Mouse (Mus musculus): ENCODE data around the gene Tle2. TPM values are rescaled to one million over a fixed set of nuclear protein-coding genes. Genes with fewer than 3 reads are reported as not detected.

The Tle2 gene
- polyA plus RNA-seq, 1 experiment from 2014 or later: 2.3 TPM

DNA sequence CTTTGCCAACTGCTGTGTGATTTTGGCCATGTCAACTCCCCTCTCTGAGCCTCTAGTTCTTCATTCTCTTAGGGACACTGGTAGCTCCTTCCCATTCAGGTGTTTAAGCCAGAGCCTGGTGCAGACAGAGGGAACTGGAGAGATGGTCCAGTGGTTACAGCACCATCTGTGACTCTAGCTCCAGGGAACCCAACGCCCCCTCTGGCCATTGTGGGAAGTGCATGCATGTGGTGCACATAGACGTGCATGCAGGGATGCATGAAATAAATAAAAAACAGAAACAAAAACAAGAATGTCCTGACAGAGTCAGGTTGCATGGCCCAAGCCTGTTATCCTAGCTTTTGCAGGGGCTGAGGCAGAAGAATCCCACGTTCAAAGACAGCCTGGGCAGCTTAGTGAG is 18.1 kb upstream of the Tle2 start:
- H3K4me2 ChIP-seq: no peak overlapping the region
- no peak overlapping the region for H3K27ac ChIP-seq
- H3K4me1 ChIP-seq (replicated peaks): peaks cover 32% of the 10 kb centered on the region
- ATAC-seq (ENCODE audit: low read depth) (no peak), DNase-seq (no peak)
- peaks cover 2% of the 10 kb centered on the region; the same call in 1 of the 2 replicates for H3K36me3 ChIP-seq
- 58% methylated on average over 3 of the region's 3 CpGs for WGBS (ENCODE audit: insufficient replicate concordance)
- no peaks in the 10 kb centered on the region for H3K9me3 ChIP-seq (replicated peaks)
- H3K4me3 ChIP-seq (replicated peaks): no peak overlapping the region
- H3K27me3 ChIP-seq: no peaks in the 10 kb centered on the region
- no peak overlapping the region for H3K9ac ChIP-seq

GRCm38 (mm10) chr10:81557491-81557890 is 16.9 kb upstream of the Tle2 start:
- Histone ChIP-seq H3K4me1 (replicated peaks) (peaks cover 37% of the 10 kb centered on the region), H3K27ac (no peak overlapping the region), H3K9me3 (replicated peaks) (no peaks in the 10 kb centered on the region), H3K4me3 (replicated peaks) (no peak overlapping the region), H3K36me3 (peaks cover 13% of the 10 kb centered on the region), H3K9ac (no peak overlapping the region), H3K4me2 (no peak overlapping the region), H3K27me3 (no peaks in the 10 kb centered on the region)
- ATAC-seq (ENCODE audit: low read depth): no peak
- DNase-seq: no peak
- 35% methylated on average over 1 of the region's 1 CpGs for WGBS (ENCODE audit: insufficient replicate concordance)

DNA sequence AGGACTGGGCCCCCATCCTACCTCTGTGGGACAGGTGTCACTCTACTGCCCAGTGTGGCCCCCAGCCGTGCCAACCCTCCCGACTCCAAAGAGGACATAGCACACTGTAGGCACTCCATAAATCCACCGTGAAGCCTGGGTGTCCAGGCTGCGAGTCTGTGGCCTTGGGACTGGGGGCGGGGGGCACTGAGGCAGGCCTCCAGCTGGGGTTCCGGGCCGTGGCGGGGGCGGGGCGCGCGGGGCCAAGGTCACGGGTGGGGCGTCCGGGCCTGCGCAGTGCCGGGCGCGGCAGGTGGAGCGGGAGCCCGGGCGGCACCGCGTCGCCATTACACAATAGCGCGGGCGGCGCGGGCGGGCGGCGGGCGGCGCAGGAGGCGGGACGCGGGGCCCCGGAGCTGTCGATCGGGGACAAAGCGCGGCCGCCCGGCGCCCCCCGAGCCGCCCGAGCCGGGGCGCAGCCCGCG is 15.2 kb upstream of the Tle2 start, which contains the start of gene Aes:
Aes (plus strand) TSS at position 326 of the 464 bp plus-strand sequence.
- H3K4me3 ChIP-seq (replicated peaks): peak within 1 kb of the TSS; percentile 85
- peak; percentile 69 for ATAC-seq (ENCODE audit: low read depth)
- no peaks in the 10 kb centered on the region for H3K27me3 ChIP-seq
- 2% methylated on average over 20 of the region's 53 CpGs for WGBS (ENCODE audit: insufficient replicate concordance)
- H3K4me1 ChIP-seq (replicated peaks): peaks cover 54% of the 10 kb centered on the region
- H3K27ac ChIP-seq: peak within 1 kb of the TSS; percentile 85
- H3K4me2 ChIP-seq: peak within 1 kb of the TSS; percentile 91
- peaks cover 27% of the 10 kb centered on the region for H3K36me3 ChIP-seq
- H3K9me3 ChIP-seq (replicated peaks): no peaks in the 10 kb centered on the region
- peak; percentile 46 for DNase-seq
- H3K9ac ChIP-seq: peak within 1 kb of the TSS; percentile 92

DNA sequence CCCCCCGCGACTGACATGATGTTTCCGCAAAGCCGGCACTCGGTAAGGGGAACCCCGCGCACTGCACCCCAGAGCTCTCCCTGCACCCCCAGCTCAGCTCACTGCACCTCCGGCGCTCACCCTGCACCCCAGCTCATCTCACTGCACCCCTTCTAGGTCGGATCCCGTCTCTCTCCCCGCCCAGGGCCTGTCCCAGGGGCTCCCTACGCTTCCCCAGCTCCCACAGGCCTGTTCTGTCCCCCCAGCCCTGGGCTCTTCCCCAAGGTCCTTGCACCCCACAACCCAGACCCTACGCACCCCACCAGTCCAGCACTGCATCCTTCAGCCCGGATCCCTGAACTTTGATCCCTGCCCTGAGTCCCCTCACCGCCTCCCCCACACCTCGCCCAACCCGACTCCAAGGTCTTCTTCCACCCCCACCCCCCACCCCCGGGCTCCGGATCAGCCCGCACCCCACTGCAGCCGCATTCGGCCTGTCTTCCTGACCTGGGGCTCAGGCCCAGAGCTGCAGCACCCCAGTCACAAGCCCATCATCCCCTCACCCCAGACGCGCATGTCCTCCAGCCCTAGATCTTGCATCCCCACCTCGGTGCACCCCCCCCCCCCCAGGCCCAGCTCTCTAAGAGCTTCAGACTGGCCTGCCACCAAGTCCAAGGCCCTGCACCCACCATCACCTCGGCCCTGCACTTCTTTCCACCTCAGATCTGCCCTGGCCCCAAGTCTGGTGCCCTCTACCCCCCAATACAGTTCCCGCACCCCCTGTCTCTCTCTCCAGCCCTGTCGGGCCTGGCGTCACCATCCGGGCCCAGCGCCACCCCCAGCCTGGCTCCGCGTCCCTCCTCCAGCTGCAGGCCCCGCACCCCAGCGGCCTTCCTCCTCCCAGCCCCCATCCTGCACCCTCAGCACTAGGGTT is 14.5 kb upstream of the Tle2 start:
- Histone ChIP-seq H3K27me3 (no peaks in the 10 kb centered on the region), H3K9ac (peak overlapping the region; percentile 92), H3K4me1 (replicated peaks) (peaks cover 61% of the 10 kb centered on the region), H3K4me3 (replicated peaks) (peak overlapping the region; percentile 85), H3K27ac (peak overlapping the region; percentile 85), H3K9me3 (replicated peaks) (no peaks in the 10 kb centered on the region), H3K36me3 (peaks cover 33% of the 10 kb centered on the region), H3K4me2 (peak overlapping the region; percentile 91)
- ATAC-seq (ENCODE audit: low read depth): peak; percentile 36
- under 1% methylated on average over 28 of the region's 36 CpGs for WGBS (ENCODE audit: insufficient replicate concordance)
- DNase-seq: no peak

DNA sequence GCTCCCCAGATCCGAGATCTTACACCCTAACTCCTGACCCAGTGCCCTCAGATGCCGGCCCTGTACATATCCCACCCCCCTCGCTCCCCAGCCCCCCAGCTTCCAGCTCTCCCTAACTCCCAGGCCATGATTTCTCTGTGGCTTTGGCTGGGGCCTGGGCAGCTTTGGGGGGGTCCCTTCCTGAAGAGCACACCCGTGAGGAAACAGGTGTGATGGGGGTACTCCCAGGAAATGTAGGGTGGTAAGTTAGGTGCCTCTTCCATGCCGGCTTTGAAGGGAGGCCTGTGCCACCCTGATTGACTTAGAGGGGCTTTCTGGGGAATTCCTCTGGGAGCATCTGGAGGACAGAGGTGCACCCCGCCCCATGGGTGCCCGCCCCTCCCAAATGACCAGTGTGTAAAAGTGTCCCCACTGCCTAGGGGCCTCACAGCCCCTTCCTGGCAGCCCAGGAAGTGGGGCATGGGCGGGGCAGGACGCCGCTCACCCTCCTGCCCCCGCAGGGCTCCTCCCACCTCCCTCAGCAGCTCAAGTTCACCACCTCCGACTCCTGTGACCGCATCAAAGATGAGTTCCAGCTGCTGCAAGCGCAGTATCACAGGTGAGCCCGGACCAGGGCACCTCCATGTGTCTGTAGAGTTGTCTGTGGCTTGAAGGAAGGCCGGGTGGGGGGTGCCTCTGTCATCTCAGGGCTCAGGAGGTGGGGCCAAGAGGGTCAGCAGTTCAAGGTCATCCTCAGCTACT is 13.5 kb upstream of the Tle2 start:
- Histone ChIP-seq H3K27me3 (no peaks in the 10 kb centered on the region), H3K9ac (peak overlapping the region; percentile 92), H3K4me1 (replicated peaks) (peaks cover 71% of the 10 kb centered on the region), H3K4me3 (replicated peaks) (peak overlapping the region; percentile 85), H3K27ac (peak overlapping the region; percentile 85), H3K4me2 (peak overlapping the region; percentile 91), H3K36me3 (peaks cover 43% of the 10 kb centered on the region), H3K9me3 (replicated peaks) (no peaks in the 10 kb centered on the region)
- DNase-seq: no peak
- WGBS (ENCODE audit: insufficient replicate concordance): 3% methylated on average over 16 of the region's 16 CpGs
- peak; percentile 21; the same call in 1 of the 2 replicates for ATAC-seq (ENCODE audit: low read depth)

DNA sequence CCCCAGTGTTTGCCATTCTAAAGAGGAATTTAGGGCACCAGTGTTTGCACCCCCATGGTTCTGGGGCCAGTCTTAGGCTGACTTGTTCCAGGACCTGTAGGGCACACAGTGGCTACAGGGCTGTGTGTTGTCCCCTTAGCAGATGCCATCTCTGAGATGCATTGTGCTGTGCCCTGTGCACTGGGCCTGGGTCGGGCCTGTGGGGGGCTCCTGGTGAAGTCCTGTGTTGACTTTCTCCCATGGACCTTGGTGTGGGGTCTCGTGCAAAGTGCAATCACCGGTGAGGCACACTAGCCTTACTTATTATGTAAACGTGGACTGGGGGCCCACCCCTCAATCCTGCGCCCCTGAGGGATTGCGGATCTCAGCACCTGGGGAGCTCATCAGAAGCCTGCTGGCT is 11.9 kb upstream of the Tle2 start:
- peak overlapping the region; percentile 38 for H3K4me2 ChIP-seq
- H3K36me3 ChIP-seq: peaks cover 51% of the 10 kb centered on the region
- H3K9me3 ChIP-seq (replicated peaks): no peaks in the 10 kb centered on the region
- H3K9ac ChIP-seq: 0 out of 2 replicates have a peak overlapping the region, but pooled peaks have one; percentile 10
- ATAC-seq (ENCODE audit: low read depth) (no peak), DNase-seq (no peak)
- WGBS (ENCODE audit: insufficient replicate concordance): 79% methylated on average over 6 of the region's 6 CpGs
- H3K4me1 ChIP-seq (replicated peaks): peaks cover 78% of the 10 kb centered on the region
- no peaks in the 10 kb centered on the region for H3K27me3 ChIP-seq
- H3K4me3 ChIP-seq (replicated peaks): no peak overlapping the region
- peak overlapping the region; percentile 59; the same call in 1 of the 2 replicates for H3K27ac ChIP-seq

GRCm38 (mm10) chr10:81563481-81563880 is 10.9 kb upstream of the Tle2 start:
- no peak overlapping the region for H3K27ac ChIP-seq
- 0 out of 2 replicates have a peak overlapping the region, but pooled peaks have one; percentile 18 for H3K9ac ChIP-seq
- ATAC-seq (ENCODE audit: low read depth) (no peak), DNase-seq (no peak)
- no peak overlapping the region for H3K4me3 ChIP-seq (replicated peaks)
- H3K36me3 ChIP-seq: peaks cover 51% of the 10 kb centered on the region
- H3K27me3 ChIP-seq: no peaks in the 10 kb centered on the region
- peaks cover 86% of the 10 kb centered on the region for H3K4me1 ChIP-seq (replicated peaks)
- WGBS (ENCODE audit: insufficient replicate concordance): 31% methylated on average over 6 of the region's 6 CpGs
- H3K9me3 ChIP-seq (replicated peaks): no peaks in the 10 kb centered on the region
- peak overlapping the region; percentile 42 for H3K4me2 ChIP-seq

DNA sequence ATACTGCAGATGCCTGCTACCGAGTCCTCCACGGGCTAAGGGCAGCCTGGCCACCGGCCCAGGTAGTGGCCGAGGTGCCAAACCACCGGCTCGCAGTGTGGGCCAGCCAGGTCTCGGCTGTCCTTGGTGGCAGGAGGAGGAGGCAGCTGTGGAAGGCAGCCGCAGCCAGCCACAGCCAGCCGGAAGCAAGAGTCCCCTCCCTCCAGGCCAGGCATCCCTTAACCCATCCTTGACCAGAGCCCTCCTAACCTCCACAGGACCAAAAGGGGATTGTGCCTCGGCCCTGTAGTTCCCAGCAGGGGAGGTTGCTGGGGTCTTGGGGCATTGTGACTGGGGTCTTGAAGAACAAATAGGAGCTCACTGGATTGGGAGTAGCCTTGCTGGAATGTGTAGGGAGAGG is 10.1 kb upstream of the Tle2 start:
- Histone ChIP-seq H3K4me3 (replicated peaks) (0 out of 2 replicates have a peak overlapping the region, but pooled peaks have one; percentile 3), H3K9ac (0 out of 2 replicates have a peak overlapping the region, but pooled peaks have one; percentile 18), H3K9me3 (replicated peaks) (no peaks in the 10 kb centered on the region), H3K4me1 (replicated peaks) (peaks cover 88% of the 10 kb centered on the region), H3K4me2 (peak overlapping the region; percentile 42), H3K36me3 (peaks cover 51% of the 10 kb centered on the region), H3K27ac (no peak overlapping the region), H3K27me3 (0 out of 2 replicates have a peak, but pooled peaks cover 3% of the 10 kb centered on the region)
- ATAC-seq (ENCODE audit: low read depth) (no peak), DNase-seq (no peak)
- WGBS (ENCODE audit: insufficient replicate concordance): 37% methylated on average over 10 of the region's 10 CpGs

- Histone ChIP-seq H3K9ac (no peak overlapping the region), H3K36me3 (peaks cover 51% of the 10 kb centered on the region), H3K4me2 (no peak overlapping the region), H3K27ac (no peak overlapping the region), H3K4me3 (replicated peaks) (no peak overlapping the region), H3K27me3 (peaks cover 7% of the 10 kb centered on the region; the same call in 1 of the 2 replicates), H3K9me3 (replicated peaks) (no peaks in the 10 kb centered on the region), H3K4me1 (replicated peaks) (peaks cover 90% of the 10 kb centered on the region)
- DNase-seq (no peak), ATAC-seq (ENCODE audit: low read depth) (no peak)
- 42% methylated on average over 10 of the region's 10 CpGs for WGBS (ENCODE audit: insufficient replicate concordance)
These were observed 9.6 kb upstream of the Tle2 start for GRCm38 (mm10) chr10:81564734-81565133.

DNA sequence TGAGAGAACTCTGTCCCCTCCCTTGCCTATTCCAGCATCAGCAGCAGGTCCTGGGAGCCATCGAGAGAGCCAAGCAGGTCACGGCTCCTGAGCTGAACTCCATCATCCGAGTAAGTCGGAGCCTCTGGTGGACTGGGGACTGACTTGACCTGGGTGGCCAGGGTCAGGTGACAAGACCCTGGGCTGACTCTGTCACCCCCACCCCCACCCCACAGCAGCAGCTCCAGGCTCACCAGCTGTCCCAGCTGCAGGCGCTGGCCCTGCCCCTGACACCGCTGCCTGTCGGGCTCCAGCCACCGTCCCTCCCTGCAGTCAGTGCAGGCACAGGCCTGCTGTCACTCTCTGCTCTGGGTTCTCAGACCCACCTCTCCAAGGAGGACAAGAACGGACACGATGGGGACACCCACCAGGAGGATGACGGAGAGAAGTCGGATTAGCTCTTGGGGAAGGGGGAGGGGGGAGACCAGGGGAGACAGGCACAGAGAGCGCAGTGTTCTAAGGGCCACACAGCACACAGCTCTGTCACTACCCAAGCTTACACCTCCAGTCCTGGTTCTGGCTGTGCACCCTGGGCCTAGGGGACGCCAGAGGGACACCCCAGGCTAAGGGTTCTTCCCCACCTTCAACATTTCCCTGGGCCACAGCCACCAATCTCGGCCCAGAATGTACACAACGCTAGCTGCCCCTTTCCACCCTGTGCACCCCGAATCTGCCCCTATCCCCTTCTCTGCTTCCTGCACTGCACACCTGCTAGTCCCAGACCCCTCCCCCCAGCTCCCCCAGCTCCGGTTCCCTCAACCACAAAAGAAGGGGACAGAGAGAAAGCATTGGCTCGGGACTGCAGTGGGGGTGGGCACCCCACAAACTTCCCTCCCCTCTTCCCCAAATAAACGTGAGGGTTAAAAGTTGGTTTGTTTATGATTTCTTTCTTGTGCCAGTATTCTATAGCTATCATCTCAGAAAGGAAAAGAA is 8.8 kb upstream of the Tle2 start:
- 70% methylated on average over 20 of the region's 20 CpGs for WGBS (ENCODE audit: insufficient replicate concordance)
- Histone ChIP-seq H3K4me2 (no peak overlapping the region), H3K27me3 (peaks cover 9% of the 10 kb centered on the region; the same call in 1 of the 2 replicates), H3K36me3 (peaks cover 51% of the 10 kb centered on the region), H3K4me1 (replicated peaks) (peaks cover 90% of the 10 kb centered on the region), H3K4me3 (replicated peaks) (no peak overlapping the region), H3K9me3 (replicated peaks) (no peaks in the 10 kb centered on the region), H3K27ac (no peak overlapping the region), H3K9ac (no peak overlapping the region)
- ATAC-seq (ENCODE audit: low read depth): no peak
- no peak for DNase-seq

All from liver, embryonic 13.5 days (tissue).